In genomic region chr9:64447070-64447469, GRCm38 (mm10) we compare ENCODE assay signal across 8 mouse cellular contexts.
DNase-seq lines count a peak whose midpoint lies in the region; ATAC-seq and TF ChIP-seq lines count a peak whose summit lies in the region.

No protein-coding gene starts in this region.

- no peak overlapping the region for H3K4me3 ChIP-seq in lung, adult 2 months (replicated peaks; ENCODE audit: extremely low read depth, low read depth, low read length)
- no peak overlapping the region for H3K4me3 ChIP-seq in hindbrain, embryonic 11.5 days (ENCODE audit: low read depth, low read length)
- H3K4me3 ChIP-seq in liver, embryonic 12.5 days: no peak overlapping the region
- H3K4me3 ChIP-seq in stomach, embryonic 15.5 days (replicated peaks): no peak overlapping the region

- no peaks in the 10 kb centered on the region for H3K36me3 ChIP-seq in hindbrain, embryonic 11.5 days (ENCODE audit: control insufficient read depth, insufficient read depth, low read length)
- no peaks in the 10 kb centered on the region for H3K36me3 ChIP-seq in liver, embryonic 12.5 days
- H3K36me3 ChIP-seq in stomach, embryonic 15.5 days: no peaks in the 10 kb centered on the region

- no peaks in the 10 kb centered on the region for H3K4me1 ChIP-seq in lung, adult 2 months (ENCODE audit: control insufficient read depth, insufficient read depth, low read length)
- H3K4me1 ChIP-seq in hindbrain, embryonic 11.5 days (replicated peaks; ENCODE audit: control insufficient read depth, insufficient read depth, low read length): peaks cover 5% of the 10 kb centered on the region; the same call in 1 of the 2 replicates
- H3K4me1 ChIP-seq in liver, embryonic 12.5 days: peaks cover 32% of the 10 kb centered on the region
- H3K4me1 ChIP-seq in stomach, embryonic 15.5 days: peaks cover 14% of the 10 kb centered on the region

- H3K27me3 ChIP-seq in hindbrain, embryonic 11.5 days (ENCODE audit: control insufficient read depth, insufficient read depth, low read length): no peaks in the 10 kb centered on the region
- peaks cover 12% of the 10 kb centered on the region; the same call in 1 of the 2 replicates for H3K27me3 ChIP-seq in liver, embryonic 12.5 days (replicated peaks)
- H3K27me3 ChIP-seq in stomach, embryonic 15.5 days (replicated peaks): no peaks in the 10 kb centered on the region

- no peak overlapping the region for H3K27ac ChIP-seq in hindbrain, embryonic 11.5 days (ENCODE audit: low read depth, low read length)
- 0 out of 2 replicates have a peak overlapping the region, but pooled peaks have one; percentile 42 for H3K27ac ChIP-seq in liver, embryonic 12.5 days
- H3K27ac ChIP-seq in stomach, embryonic 15.5 days: peak overlapping the region; percentile 22; the same call in 1 of the 2 replicates

- no peak overlapping the region for H3K4me2 ChIP-seq in hindbrain, embryonic 11.5 days (replicated peaks; ENCODE audit: low read depth, low read length)
- H3K4me2 ChIP-seq in liver, embryonic 12.5 days: peak overlapping the region; percentile 30; the same call in 1 of the 2 replicates
- no peak overlapping the region; the same call in 1 of the 2 replicates for H3K4me2 ChIP-seq in stomach, embryonic 15.5 days

- ATAC-seq in hindbrain, embryonic 11.5 days (ENCODE audit: low FRiP score): no peak
- peak; percentile 42; the same call in 1 of the 2 replicates for ATAC-seq in liver, embryonic 12.5 days
- ATAC-seq in stomach, embryonic 15.5 days (ENCODE audit: insufficient read depth, low FRiP score, low read depth): 0 out of 2 replicates have a peak, but pooled peaks have one; percentile 28

- TF ChIP-seq POLR2A in lung, adult 2 months (IDR thresholded peaks at IDR 0.05; ENCODE audit: borderline replicate concordance, extremely low read depth, low read depth, low read length): no peak

- H3K9me3 ChIP-seq in hindbrain, embryonic 11.5 days (ENCODE audit: control insufficient read depth, low read length): no peaks in the 10 kb centered on the region
- H3K9me3 ChIP-seq in liver, embryonic 12.5 days (replicated peaks): no peaks in the 10 kb centered on the region
- no peaks in the 10 kb centered on the region for H3K9me3 ChIP-seq in stomach, embryonic 15.5 days

- no peak overlapping the region for H3K9ac ChIP-seq in hindbrain, embryonic 11.5 days (ENCODE audit: low read depth, low read length)
- H3K9ac ChIP-seq in liver, embryonic 12.5 days: no peak overlapping the region
- no peak overlapping the region for H3K9ac ChIP-seq in stomach, embryonic 15.5 days

- WGBS in lung, adult 2 months: 24% methylated on average over 6 of the region's 6 CpGs
- WGBS in hindbrain, embryonic 11.5 days: 28% methylated on average over 6 of the region's 6 CpGs
- WGBS in liver, embryonic 12.5 days (ENCODE audit: insufficient replicate concordance): 31% methylated on average over 6 of the region's 6 CpGs
- WGBS in stomach, embryonic 15.5 days: 37% methylated on average over 6 of the region's 6 CpGs

- TF ChIP-seq CTCF in lung, adult 2 months (IDR thresholded peaks at IDR 0.05; ENCODE audit: insufficient read depth, low read length): no peak

- DNase-seq in lung, postnatal 10 days: peak; percentile 39
- DNase-seq in lung, adult 2 months: no peak
- DNase-seq in hindbrain, embryonic 11.5 days (ENCODE audit: low spot score): peak; percentile 14
- DNase-seq in adrenal gland, postnatal 10 days: no peak
- no peak for DNase-seq in thymus, adult 18-20 months
- DNase-seq in urinary bladder, postnatal 25 days (ENCODE audit: low spot score): no peak

Comparison
In these comparisons a context has a peak if more than half of its experiments do, and no peak if none do; other contexts are left out.
1. DNase-seq: peak in lung, postnatal 10 days (single experiment) and hindbrain, embryonic 11.5 days (single experiment); none in lung, adult 2 months (single experiment), adrenal gland, postnatal 10 days (single experiment), thymus, adult 18-20 months (0 of 2) and urinary bladder, postnatal 25 days (single experiment).